Mouse (Mus musculus) heart, adult 2 months (tissue): ENCODE measurements around the gene Elmod2.

Source experiments
- CTCF ChIP-seq: fragments of 200-600 bp; IDR thresholded peaks from 2 replicates; pipeline ENCODE4 v1.8.1; 2022; ENCODE audit warnings: antibody characterized with exemption, mild to moderate bottlenecking, moderate library complexity
- POLR2A ChIP-seq: fragments of 200-500 bp; IDR thresholded peaks from 2 replicates; pipeline ENCODE4 v1.6.1; 2011; ENCODE audit warnings: mild to moderate bottlenecking, low read depth, low read length, control low read depth; ENCODE audit not compliant: insufficient read depth

DNA sequence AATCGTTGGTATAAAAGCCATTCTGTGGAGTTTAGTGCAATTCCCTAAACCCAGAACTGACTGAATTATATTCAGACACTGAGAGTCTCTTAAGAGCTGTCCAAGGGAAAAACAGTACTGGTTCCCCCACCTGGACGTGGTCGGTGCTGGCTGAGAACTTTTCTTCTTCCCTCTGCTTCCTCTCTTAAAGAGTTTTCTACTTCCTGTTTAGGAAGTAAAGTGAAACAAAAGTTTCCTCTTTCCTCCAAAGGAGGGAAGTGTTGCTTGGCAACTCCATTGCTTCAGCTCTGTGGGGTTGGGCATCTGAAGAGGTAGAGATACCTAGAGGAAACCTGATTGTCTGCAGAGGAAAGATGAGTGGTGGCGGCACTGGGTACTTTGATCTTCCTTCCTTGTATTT lies 34.9 kb downstream of the Elmod2 start:
- no peak for TF ChIP-seq CTCF
- no peak for TF ChIP-seq POLR2A
